Mouse (Mus musculus) CH12.LX (cell line): ENCODE measurements around the gene 1700016K19Rik.

Experiments used
- CTCF ChIP-seq, 2 experiments: IDR thresholded peaks in 1 of 2; conservative IDR thresholded peaks in 1 of 2; 2 replicates each; pipeline ENCODE4 v1.5.1; 2011 to 2012; ENCODE audit warnings: low read depth in 2 of 2, low read length in 2 of 2, improper control_type of control experiment in 1 of 2, inconsistent platforms in 1 of 2, mild to moderate bottlenecking in 1 of 2, moderate library complexity in 1 of 2
- POLR2AphosphoS2 ChIP-seq: IDR thresholded peaks from 2 replicates; pipeline ENCODE4 v1.6.1; 2011; ENCODE audit warnings: low read depth, low read length, improper control_type of control experiment

DNA sequence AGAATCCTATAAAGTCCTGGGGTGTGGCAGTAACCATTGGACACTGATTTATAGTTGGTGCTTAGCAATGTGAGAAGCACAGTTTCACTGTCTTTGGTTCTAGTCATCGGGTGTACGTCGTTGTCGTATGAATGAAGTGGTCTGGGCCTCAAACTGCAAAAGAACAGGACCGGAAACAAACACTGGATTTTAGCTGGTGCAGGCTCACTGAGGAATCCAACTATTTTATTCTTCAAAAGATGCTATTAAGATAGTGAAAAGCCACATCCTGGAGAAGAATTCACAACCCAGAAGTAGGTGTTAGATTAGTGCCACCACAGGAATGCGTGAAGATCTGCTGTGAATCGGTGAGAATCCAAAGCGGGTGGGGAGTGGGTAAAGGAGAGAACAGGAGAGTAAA lies 43.1 kb upstream of the 1700016K19Rik start:
- TF ChIP-seq POLR2AphosphoS2 (no peak), CTCF (conservative IDR thresholded peaks at IDR 0.05 in 1 of 2, IDR thresholded peaks at IDR 0.05 in 1 of 2; ENCODE audit: low read depth in 2 of 2, low read length in 2 of 2) (0 out of 4 replicates have a peak, but pooled peaks of 1 of the 2 experiments have one; percentile 8)
